Mouse (Mus musculus) CH12F3 (cell line): ENCODE results near the gene Cdpf1.

Experiments
- in situ Hi-C: fragments of 300-500 bp; cut with MboI; formaldehyde crosslinking; loops from 2 replicates; pipeline ENCODE4 v1.14.3; 2020; ENCODE audit warnings: low sequenced_read_pairs

The Cdpf1 gene

DNA sequence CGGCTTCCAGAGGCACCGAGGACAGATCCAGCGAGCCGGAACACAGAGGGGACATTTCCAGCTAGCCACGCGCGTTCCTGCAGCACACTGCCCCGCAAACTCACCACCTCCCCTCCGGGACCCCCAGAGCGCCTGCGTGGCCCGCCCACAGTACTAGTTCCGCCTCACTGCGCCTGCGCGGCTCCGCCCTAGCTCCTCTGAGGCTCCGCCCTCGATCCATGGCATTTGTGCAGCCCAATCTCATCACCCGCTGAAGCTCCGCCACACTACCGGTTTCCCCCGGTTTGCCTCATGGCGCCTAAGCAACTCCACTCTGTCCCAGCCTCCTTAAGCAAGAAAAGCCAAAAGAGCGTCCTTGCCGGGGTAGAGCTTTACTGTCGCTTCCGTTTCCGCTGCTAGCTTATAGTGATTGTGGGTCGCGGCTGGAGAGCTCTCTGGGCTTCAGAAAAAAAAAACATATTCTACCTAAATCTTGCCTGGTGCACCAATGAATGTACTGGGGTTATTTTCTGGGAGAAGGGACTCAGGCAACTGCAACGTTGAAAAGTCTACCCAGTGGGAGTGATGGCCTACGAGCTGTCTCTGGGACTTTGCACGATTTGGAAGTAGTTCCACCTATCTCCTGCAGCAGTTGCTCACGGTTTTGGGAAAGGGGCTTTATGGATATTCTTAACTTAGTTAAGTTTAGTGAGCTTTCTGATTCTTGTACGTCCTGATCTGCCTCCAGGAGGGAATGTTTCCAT, at the start of gene Cdpf1:
Gene Cdpf1, minus strand, starts transcription at position 163 of the 743 bp plus-strand sequence.
- in situ Hi-C loops = no loop called here

DNA sequence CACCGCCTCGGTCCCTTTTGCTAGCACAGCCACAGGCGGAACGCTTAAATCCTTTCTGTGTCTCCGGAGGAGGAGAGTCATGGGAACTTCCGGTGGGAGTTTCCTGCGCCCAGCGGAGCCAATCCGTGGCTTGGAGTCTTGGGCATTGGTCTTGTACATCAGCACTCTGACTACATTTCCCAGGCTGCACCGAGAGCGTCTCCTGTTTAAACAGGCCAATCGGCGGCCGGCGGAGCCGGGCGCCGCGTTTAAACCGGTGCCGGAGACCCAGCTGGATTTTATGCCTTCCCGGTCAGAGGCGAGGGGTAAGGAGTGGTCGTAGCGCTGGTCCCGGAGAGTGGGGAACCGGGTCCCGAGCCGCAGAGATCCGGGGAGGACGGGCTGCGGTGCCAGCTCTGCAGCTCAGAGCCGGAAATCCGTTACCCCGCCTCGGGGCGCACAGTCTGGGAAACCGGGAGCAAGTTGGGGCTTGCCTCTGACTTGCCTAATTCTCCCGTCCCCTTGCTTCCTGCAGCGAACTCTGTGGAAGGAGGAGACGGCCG, 48.1 kb upstream of the Cdpf1 start, which contains the start of gene Gtse1:
Gene Gtse1, plus strand, starts transcription at position 256 of the 542 bp plus-strand sequence.
- in situ Hi-C loops = loop anchor here (5.0 to 25.0 kb wide), 2 partner anchors 142 to 247 kb away; no protein-coding TSS in a partner anchor

- in situ Hi-C loops = loop anchor here (25.0 kb wide), 1 partner anchor 247 kb away; no protein-coding TSS in a partner anchor
These were observed 47.5 kb upstream of the Cdpf1 start for GRCm38 (mm10) chr15:85858980-85859489.

GRCm38 (mm10) chr15:85851656-85852392, 40.3 kb upstream of the Cdpf1 start:
- in situ Hi-C loops = loop anchor here (25.0 kb wide), 1 partner anchor 240 kb away; no protein-coding TSS in a partner anchor

DNA sequence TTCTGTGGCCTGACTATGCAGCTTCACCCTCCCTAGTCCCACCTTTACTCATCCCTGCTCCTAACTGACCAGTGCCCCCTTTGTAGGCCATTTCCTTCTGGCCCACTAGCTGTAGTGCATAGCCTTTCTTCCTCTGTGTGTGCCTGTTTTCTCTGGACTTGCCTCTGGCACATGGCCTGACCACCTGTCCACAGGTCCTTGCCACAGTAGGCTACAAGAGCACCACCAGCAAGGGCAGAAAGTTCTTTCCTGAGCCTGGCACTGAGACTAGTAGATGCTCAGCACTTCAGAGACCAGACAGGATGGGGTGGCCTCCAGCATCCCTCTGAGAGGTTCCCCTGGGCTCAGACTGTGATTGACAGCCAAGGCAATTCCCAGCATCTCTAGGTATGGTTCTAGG, 33.6 kb upstream of the Cdpf1 start:
- in situ Hi-C loops = no loop called here

DNA sequence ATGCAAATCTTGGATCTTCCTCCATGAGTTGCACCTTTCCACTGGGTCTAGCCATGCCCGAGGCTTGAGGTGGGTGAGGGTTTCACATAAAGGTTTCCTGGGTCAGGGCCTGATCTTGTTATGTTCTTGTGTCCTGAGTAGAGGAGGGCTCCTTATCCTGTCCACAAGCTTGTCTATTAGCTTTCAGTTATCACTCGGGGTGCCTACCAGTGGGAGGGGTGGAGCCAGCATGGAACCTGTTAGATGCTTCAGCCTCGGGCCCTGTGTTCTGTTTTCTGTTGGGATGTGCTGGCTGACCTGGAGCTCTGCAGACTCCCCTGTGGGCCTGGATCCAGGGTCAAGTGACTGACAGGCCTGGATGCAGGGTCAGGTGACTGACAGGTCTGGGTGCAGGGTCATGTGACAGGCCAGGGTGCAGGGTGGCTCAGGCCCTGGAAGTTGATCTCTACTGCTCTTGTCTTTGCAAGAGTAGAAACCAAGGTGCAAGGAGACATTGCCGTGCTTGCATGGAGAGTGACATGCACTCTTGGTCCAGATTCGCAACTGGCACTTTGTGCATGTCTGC, 30.4 kb upstream of the Cdpf1 start:
- in situ Hi-C loops = no loop called here

GRCm38 (mm10) chr15:85840983-85841382, 29.5 kb upstream of the Cdpf1 start:
- in situ Hi-C loops = no loop called here

- in situ Hi-C loops = no loop called here
These were observed 25.4 kb upstream of the Cdpf1 start for GRCm38 (mm10) chr15:85836887-85837286.

DNA sequence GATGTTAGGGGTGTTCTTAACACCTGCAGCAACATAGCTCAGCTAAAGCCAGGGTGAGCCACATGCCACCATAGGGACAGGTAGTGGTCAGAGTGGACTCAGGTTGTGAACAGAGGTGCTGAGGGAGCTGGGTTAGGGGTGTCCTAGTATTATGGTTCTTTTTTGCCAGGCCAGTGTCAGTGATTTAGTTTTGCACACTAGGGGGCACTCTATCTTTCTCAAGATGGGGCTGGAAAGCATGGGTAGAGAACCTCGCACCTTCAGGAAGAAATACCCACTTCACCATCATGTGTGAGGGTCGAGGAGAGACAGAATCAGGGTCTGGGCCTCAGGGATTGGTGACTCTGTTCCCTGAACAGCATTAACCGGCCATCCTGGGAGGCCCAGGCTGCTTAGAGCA, 23.8 kb upstream of the Cdpf1 start:
- in situ Hi-C loops = no loop called here

DNA sequence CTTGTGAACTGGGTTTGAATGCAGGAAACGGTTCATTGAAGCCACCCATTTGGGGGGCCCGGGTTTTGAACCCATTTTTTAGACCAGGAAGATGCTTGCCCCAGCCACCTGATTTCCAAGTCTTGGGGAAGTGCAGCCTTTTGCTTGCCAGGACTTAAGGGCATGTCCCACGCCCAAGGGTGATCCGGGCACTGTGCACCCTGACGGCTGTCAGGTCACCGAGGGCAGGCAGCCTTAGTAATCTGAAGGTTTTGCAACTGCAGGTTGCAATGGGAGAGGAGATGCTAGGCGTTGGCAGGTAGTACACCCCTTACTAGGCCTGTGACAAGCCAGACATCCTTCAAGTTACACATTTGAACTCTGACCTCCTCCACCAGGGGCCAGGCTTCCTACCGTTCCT, 21.1 kb upstream of the Cdpf1 start:
- in situ Hi-C loops = no loop called here

GRCm38 (mm10) chr15:85831954-85832590, 20.6 kb upstream of the Cdpf1 start, which contains the start of gene Ttc38:
Gene Ttc38 (plus strand): TSS chr15:85832306.
- in situ Hi-C loops = no loop called here

- in situ Hi-C loops = no loop called here
These were observed 18.0 kb upstream of the Cdpf1 start for GRCm38 (mm10) chr15:85829470-85829869.

DNA sequence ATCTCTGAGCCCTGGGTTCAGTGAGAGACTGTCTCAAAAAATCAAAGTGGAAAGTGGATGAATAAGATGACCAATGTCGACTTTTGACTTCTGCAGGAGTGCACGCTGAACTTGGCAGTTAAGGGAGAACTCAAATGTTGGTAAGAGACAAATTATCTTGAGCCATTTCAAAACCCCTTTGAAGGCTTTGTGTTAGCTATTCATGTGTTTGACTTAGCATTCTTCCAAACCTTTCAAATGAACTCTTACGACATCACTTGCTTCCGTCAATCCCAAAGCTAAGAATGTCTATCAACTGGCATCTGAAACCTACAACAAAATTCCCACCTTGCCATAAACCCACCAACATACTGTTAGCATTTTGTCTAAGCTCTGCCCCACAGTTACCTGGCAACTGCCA, 16.6 kb upstream of the Cdpf1 start:
- in situ Hi-C loops = no loop called here

DNA sequence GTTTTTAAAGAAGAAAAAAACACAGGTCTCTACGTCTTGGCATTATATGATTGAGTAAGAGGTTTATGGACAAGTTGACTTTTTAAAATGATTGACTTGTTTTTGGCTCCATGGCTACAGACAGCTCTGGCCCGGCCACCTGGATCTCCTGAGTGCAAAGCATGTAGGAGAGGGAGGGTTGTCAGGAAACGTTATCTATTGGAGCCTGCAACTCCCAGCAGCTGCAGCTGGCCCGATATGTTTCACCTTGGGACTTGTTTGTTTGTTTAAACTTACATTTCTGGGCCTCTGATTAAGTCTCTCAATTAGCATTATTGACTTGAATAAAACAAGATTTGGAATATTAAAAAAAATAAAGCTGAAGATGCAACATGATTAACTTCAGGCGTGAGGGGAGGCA, 15.2 kb upstream of the Cdpf1 start:
- in situ Hi-C loops = no loop called here

DNA sequence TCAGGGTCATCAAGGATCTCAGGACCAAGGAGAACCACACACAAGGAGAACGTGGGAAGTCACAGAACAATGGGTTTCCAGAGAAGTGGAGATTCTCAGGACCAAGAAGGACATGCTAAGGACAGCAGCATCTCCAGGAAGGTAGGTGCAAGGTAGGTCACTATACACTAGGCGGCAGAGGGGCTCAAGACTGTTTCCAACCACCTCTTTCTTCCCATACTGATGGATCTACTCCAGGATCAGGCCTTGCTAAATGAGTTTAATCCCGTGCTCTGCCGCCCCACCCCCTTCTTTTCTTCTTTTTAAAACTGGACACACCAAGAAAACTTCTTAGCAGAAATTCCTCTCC, 10.5 kb upstream of the Cdpf1 start:
- in situ Hi-C loops = no loop called here

DNA sequence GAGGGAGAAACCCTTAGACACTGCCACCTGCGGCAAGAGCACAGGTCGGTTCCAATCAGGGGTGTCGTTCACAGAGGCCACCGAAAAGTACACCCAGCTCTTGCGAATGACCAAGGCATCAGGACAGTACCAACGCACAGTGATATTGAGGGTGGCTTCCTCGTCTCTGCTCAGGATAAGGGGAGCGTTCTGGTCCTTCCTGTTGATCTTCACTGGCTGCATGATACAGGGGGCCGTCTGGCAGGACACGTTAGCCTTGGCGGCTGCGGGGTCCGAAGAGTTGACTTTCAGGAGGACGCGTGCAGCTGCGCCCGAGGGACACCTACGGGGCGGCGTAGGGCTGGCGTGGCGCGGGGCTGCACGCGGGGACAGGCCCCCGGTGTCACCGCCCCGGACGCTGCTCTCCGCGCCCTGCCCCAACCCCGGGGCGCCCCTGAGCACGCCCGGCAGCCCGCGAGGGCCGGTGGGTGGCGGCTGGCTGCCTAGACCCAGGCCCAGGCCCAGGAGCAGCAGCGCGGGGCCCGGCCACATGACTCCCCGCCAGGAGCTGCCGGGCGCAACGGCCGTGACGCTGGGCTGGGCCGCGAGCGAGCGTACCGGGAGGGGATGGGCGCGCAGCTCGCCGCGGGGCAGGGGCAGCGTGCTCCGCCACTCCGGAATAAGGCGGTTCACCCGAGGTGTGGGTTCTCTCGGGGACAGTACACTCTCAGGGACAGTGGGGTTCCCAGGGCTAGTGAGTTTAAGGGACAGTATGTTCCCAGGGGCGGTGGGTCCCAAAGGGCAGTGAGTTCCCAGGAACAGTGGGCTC, 9.9 kb upstream of the Cdpf1 start, which contains the start of gene Pkdrej:
Gene Pkdrej, minus strand, starts transcription at position 532 of the 808 bp plus-strand sequence.
- in situ Hi-C loops = no loop called here

DNA sequence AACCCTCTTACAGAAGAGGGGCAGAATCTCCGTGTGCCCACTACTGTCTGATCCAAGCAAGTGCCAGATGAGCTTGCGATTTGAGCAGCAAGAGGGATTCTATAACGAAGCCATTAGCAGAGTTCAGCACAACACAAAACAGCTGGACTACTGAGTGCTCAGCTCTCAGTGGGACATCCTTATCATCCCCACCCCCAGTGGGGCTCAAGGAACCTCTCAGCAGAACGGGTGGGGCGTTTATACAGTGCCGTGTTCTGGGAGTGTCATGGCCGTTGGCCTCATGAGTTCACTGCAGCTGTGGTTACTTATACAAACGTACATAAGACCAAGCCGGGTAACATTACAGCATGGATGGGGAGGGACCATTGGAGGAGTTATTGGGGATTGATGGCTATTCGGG, 1.9 kb upstream of the Cdpf1 start:
- in situ Hi-C loops = no loop called here

DNA sequence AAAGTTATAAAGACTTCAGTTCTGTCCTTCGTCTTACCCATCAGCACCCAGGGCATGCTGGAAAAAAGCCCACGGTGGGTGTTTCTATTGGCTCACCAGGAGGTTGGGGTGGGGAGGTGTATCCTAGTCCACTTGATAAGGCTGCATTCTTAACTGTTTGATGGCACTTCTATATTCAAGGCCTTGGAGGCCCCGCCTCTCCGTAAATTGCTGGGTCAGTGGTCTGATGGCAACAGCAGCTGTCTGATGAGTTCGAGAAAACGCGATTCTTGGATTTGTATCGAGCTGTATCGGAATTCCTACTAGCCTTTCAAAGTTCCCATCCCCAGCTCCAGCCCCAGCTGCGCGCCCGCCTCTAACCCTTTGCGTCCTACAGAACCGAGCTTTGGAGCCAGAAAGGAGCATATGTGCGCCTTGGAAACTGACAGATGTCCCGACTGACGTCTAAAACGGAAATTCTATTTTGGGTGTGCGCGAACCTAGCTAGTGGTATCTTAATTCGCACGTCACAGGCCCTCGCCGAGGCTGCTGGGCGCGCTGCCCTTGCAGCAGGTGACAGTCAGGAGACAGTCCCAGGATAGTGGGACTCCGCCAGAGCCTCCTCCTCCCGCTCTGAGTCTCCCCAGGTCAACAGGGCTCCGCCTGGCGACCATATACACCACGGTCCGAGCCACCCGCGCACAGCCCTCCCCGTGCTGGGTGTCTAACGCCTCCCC, 533 bp downstream of the Cdpf1 start:
- in situ Hi-C loops = no loop called here

GRCm38 (mm10) chr15:85810462-85810805, 1.1 kb downstream of the Cdpf1 start:
- in situ Hi-C loops = no loop called here
